In the genomic region with DNA sequence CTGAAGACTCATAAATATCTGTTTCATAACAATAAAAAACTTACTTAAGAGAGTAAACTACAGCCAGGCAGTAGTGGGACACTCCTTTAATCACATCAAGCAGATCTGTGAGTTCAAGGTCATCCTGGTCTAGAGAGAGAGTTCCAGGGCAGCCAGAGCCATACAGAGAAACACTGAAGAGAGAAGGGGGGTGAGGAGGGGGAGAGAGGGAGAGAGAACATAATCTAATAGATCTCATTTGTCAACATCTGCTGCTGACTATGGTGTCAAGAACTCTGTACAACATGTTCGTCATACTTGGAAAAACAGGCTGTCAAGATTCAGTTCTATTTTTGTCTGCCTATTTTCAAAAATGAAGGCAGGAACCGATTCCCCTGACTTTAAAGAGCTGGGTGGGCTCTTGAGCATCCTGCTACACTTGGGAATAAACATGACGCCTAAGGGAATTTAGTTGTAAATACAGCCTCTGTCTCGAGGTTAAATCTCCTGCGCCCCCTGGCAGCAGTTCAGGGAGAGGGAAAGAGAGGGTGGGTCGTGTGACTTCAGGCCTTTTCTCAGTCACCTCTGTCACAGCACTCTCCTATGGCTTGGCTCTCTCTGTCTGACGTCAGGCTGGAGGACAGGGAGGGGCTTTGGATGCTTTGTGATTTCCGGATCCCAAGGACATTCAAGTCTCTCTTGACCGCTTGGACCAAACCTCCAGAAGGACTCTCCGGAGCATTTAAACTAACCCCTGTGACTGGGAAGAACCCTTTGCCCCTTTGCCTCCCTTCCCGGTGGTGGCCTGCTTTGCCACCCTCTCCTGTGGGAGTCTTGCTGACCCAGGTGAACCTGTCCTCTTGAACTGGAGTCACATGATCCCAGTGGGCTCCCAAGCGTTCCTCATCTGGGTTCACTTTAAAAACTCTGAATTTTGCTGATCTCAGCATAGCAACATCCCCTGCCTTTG, we compare ENCODE assay signal across 9 mouse cellular contexts. TPM values are rescaled to one million over a fixed set of nuclear protein-coding genes. Genes with fewer than 3 reads are reported as not detected.
A peak's percentile ranks its signal among the peaks of the same experiment; 100 is the strongest.
DNase-seq lines count a peak whose midpoint lies in the region; ATAC-seq and TF ChIP-seq lines count a peak whose summit lies in the region.
"Had no signal": no experiment of that assay in that cellular context is flagged by ENCODE, and none has a peak within 500 bp of the region (broad histone marks: within the 10 kb centered on the region; RNA-seq: fewer than 3 reads in every experiment).

No protein-coding gene starts in this region.

- H3K4me2 ChIP-seq in heart, embryonic 14.5 days (ENCODE audit: low read length) = peak overlapping the region; percentile 46
- H3K4me2 ChIP-seq in kidney, embryonic 15.5 days = peak overlapping the region; percentile 49

- H3K27me3 ChIP-seq in heart, embryonic 14.5 days (ENCODE audit: control insufficient read depth, insufficient read depth, low read length) = no peaks in the 10 kb centered on the region
- no peaks in the 10 kb centered on the region for H3K27me3 ChIP-seq in kidney, embryonic 15.5 days
- H3K27me3 ChIP-seq in small intestine, adult 2 months (ENCODE audit: control insufficient read depth, insufficient read depth, low read length) = no peaks in the 10 kb centered on the region

- H3K4me1 ChIP-seq in heart, embryonic 14.5 days (ENCODE audit: control insufficient read depth in 2 of 2, insufficient read depth in 2 of 2, low read length in 2 of 2) = peaks cover 5% of the 10 kb centered on the region in 2 experiments; a peak in 2 of 4 replicates
- H3K4me1 ChIP-seq in kidney, embryonic 15.5 days = peaks cover 8% of the 10 kb centered on the region; the same call in 1 of the 2 replicates
- H3K4me1 ChIP-seq in small intestine, adult 2 months (ENCODE audit: control insufficient read depth, insufficient read depth, insufficient read length, low read length) = peaks cover 8% of the 10 kb centered on the region; the same call in 1 of the 2 replicates

- TF ChIP-seq POLR2A in small intestine, adult 2 months (IDR thresholded peaks at IDR 0.05; ENCODE audit: low read depth, low read length) = no peak

- H3K27ac ChIP-seq in heart, embryonic 14.5 days (replicated peaks in 1 of 2; ENCODE audit: control insufficient read depth in 1 of 2, insufficient read depth in 1 of 2, low read depth in 2 of 2, low read length in 2 of 2) = no peak overlapping the region
- no peak overlapping the region for H3K27ac ChIP-seq in kidney, embryonic 15.5 days
- H3K27ac ChIP-seq in small intestine, adult 2 months (ENCODE audit: insufficient read depth, low read depth, low read length) = no peak overlapping the region

- peak overlapping the region; percentile 21; the same call in 1 of the 2 replicates for H3K9ac ChIP-seq in heart, embryonic 14.5 days (ENCODE audit: low read length)
- H3K9ac ChIP-seq in kidney, embryonic 15.5 days = no peak overlapping the region

- no peak for ATAC-seq in heart, embryonic 14.5 days (ENCODE audit: insufficient number of reproducible peaks, insufficient read depth, low FRiP score, low read depth)
- peak; percentile 92 for ATAC-seq in kidney, embryonic 15.5 days (replicated peaks; ENCODE audit: low FRiP score)

- H3K4me3 ChIP-seq in heart, embryonic 14.5 days (ENCODE audit: control insufficient read depth in 1 of 2, insufficient read depth in 1 of 2, low read depth in 1 of 2, low read length in 2 of 2) = no peak overlapping the region
- H3K4me3 ChIP-seq in kidney, embryonic 15.5 days (replicated peaks) = peak overlapping the region; percentile 3; the same call in 1 of the 2 replicates
- H3K4me3 ChIP-seq in small intestine, adult 2 months (ENCODE audit: low read depth, low read length) = peak overlapping the region; percentile 11
- H3K4me3 ChIP-seq: myocyte had no signal

- WGBS in heart, embryonic 14.5 days = 3% methylated on average over 12 of the region's 12 CpGs
- WGBS in kidney, embryonic 15.5 days = 6% methylated on average over 12 of the region's 12 CpGs
- WGBS in small intestine, adult 2 months = 14% methylated on average over 12 of the region's 12 CpGs

- peak; percentile 61; the same call in 1 of the 2 replicates for TF ChIP-seq CTCF in small intestine, adult 2 months (IDR thresholded peaks at IDR 0.05; ENCODE audit: extremely low read depth, insufficient read length, insufficient replicate concordance, low read depth, low read length)

- H3K9me3 ChIP-seq in heart, embryonic 14.5 days (ENCODE audit: control insufficient read depth, low read length) = no peaks in the 10 kb centered on the region
- no peaks in the 10 kb centered on the region for H3K9me3 ChIP-seq in kidney, embryonic 15.5 days (replicated peaks)

- H3K36me3 ChIP-seq in heart, embryonic 14.5 days (ENCODE audit: control insufficient read depth, insufficient read depth, low read length) = no peaks in the 10 kb centered on the region
- no peaks in the 10 kb centered on the region for H3K36me3 ChIP-seq in kidney, embryonic 15.5 days
- no peaks in the 10 kb centered on the region for H3K36me3 ChIP-seq in small intestine, adult 2 months (ENCODE audit: control insufficient read depth, insufficient read depth, low read length)

- DNase-seq in urinary bladder, postnatal 14 days (ENCODE audit: low spot score) = peak; percentile 32
- no peak for DNase-seq in urinary bladder, adult 2 months (ENCODE audit: low spot score)
- peak; percentile 80 for DNase-seq in embryo, embryonic 11 days
- DNase-seq in lung, postnatal 10 days = peak; percentile 87
- DNase-seq in cerebellum, postnatal 36 days = no peak

RNA-seq across cellular contexts. Expression of a gene that starts 9.0 kb away (rescaled TPM):
- polyA plus RNA-seq in urinary bladder, adult 2 months (2012; rRNA removed) = 52.6 and 67.9 TPM in 2 replicates
- 14.6 and 17.3 TPM in 2 replicates for polyA plus RNA-seq in heart, embryonic 14.5 days (2014; fragmentation: Nextera tagmentation; extraction: Ambion mirVana)
- polyA plus RNA-seq in kidney, embryonic 15.5 days (2015; fragmentation: Nextera tagmentation; extraction: Ambion mirVana) = 26.8 and 26.9 TPM in 2 replicates
- polyA plus RNA-seq in small intestine, adult 2 months (2012; rRNA removed) = 124 and 167 TPM in 2 replicates

RNA-seq across cellular contexts. Expression of a gene that starts 16.5 kb away (rescaled TPM):
- 10.1 and 11.5 TPM in 2 replicates for polyA plus RNA-seq in urinary bladder, adult 2 months (2012; rRNA removed)
- 5.4 and 6.8 TPM in 2 replicates for polyA plus RNA-seq in heart, embryonic 14.5 days (2014; fragmentation: Nextera tagmentation; extraction: Ambion mirVana)
- polyA plus RNA-seq in kidney, embryonic 15.5 days (2015; fragmentation: Nextera tagmentation; extraction: Ambion mirVana) = 11.7 and 13.4 TPM in 2 replicates
- 0.38 and 0.58 TPM in 2 replicates for polyA plus RNA-seq in small intestine, adult 2 months (2012; rRNA removed)

Comparison
In these comparisons a context has a peak if more than half of its experiments do, and no peak if none do; other contexts are left out.
1. DNase-seq: peak in urinary bladder, postnatal 14 days (single experiment), embryo, embryonic 11 days (single experiment) and lung, postnatal 10 days (single experiment); none in urinary bladder, adult 2 months (single experiment) and cerebellum, postnatal 36 days (0 of 2).
2. H3K4me3 ChIP-seq: peak in kidney, embryonic 15.5 days (single experiment) and small intestine, adult 2 months (single experiment); none in heart, embryonic 14.5 days (0 of 2).